Mouse (Mus musculus): ENCODE measurements around the gene Mterf1a. TPM values are rescaled to one million over a fixed set of nuclear protein-coding genes. Genes with fewer than 3 reads are reported as not detected.

The Mterf1a gene
- polyA plus RNA-seq, 1 experiment, result 6.7 TPM

- DNase-seq (ENCODE audit: extremely low spot score in 1 of 2, low spot score in 1 of 2), result peak in 1 of 2 experiments; percentile 12
Observed at GRCm38 (mm10) chr5:3845026-3845425, 48.7 kb downstream of the Mterf1a start, which contains the start of gene Lrrd1. Lrrd1 (plus strand) TSS chr5:3845173.

Other genes with a start within 250 kb of the Mterf1a start
- gene Tmbim7, start 242.8 kb downstream of the Mterf1a start, polyA plus RNA-seq (2012; rRNA removed), result 0.08 TPM in 1 of 2 replicates, not detected in the other
- gene Gatad1, start 236.7 kb downstream of the Mterf1a start, polyA plus RNA-seq (2012; rRNA removed), result 87.7 and 94.5 TPM in 2 replicates
- gene Ankib1, start 91.0 kb downstream of the Mterf1a start, polyA plus RNA-seq (2012; rRNA removed), result 19.4 and 20.0 TPM in 2 replicates
- gene Krit1, start 90.7 kb downstream of the Mterf1a start, polyA plus RNA-seq (2012; rRNA removed), result 43.8 and 45.8 TPM in 2 replicates
- gene Lrrd1, start 48.8 kb downstream of the Mterf1a start, polyA plus RNA-seq (2012; rRNA removed), result 0.06 and 0.08 TPM in 2 replicates
- 25.6 and 29.8 TPM in 2 replicates for gene Akap9, start 34.1 kb upstream of the Mterf1a start, polyA plus RNA-seq (2012; rRNA removed)
- gene Cyp51, start 210.8 kb upstream of the Mterf1a start, polyA plus RNA-seq (2012; rRNA removed), result 42.6 and 53.7 TPM in 2 replicates

All from frontal cortex, adult 2 months (tissue).